Mouse (Mus musculus): ENCODE results near the gene Rras2. TPM values are rescaled to one million over a fixed set of nuclear protein-coding genes. Genes with fewer than 3 reads are reported as not detected.

The Rras2 gene
- polyA plus RNA-seq (2017; shearing (Covaris generic)), result 6.7 TPM

DNA sequence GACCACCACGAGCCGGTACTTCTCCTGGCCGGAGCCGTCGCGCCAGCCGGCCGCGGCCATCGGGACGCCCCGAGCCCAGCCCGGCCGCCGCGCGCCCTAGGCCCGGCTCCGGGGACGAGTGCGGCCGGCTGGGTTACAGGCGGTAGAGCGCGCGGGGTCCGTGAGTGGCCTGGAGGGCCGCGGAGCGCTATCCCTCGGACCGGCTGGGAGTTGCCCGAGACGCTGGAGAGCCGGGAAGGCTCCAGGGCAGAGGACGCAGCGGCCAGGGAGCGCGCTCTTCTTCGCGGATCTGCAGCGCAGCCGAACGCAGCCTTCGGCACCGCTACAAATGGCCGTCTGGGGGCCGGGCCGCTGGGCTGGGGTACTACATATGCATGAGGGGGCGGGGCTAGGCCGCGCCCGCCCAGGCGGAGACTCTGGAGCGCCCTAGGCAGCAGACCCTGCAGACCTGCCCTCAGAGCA is at the start of gene Rras2:
TSS of gene Rras2 (minus strand) at position 338 of the 462 bp plus-strand sequence.

Other genes starting within 250 kb of the Rras2 start
- gene Copb1, start 136.9 kb upstream of the Rras2 start, polyA plus RNA-seq (2017; shearing (Covaris generic)), result 132 TPM
- 313 TPM for gene Psma1, start 158.3 kb upstream of the Rras2 start, polyA plus RNA-seq (2017; shearing (Covaris generic))